Mouse (Mus musculus): ENCODE measurements around the gene Gm7075. TPM values are rescaled to one million over a fixed set of nuclear protein-coding genes. Genes with fewer than 3 reads are reported as not detected.
"Not testable (repeated sequence)": the region's sequence is repeated elsewhere in the genome, so short reads cannot be mapped to it uniquely, and the experiment has no call there.

Gene Gm7075
- total RNA-seq, 1 experiment = 1.7 TPM

DNA sequence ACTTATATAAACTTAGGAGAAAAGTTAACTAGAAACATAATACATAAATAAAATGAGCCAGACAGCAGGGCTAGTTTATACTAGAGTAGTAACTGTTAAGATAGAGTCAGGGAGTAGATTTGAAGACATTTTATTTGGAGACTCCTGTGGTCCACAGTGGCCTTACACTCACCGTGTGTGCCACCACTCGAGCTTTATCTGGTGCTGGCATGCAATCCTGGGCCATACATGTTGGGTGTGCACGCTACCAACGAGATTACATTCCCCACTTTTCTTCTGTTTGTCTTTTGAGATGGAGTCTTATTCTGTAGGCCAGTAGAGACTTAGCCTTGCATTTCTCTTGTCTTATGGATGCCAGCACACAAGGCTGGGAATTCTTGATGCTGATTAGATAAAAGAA is 32.3 kb upstream of the Gm7075 start:
- Histone ChIP-seq H3K9me3 (ENCODE audit: control insufficient read depth, insufficient read depth, low read depth, low read length) (no peaks in the 10 kb centered on the region), H3K4me1 (ENCODE audit: control insufficient read depth in 2 of 2, insufficient read depth in 2 of 2, low read length in 2 of 2, poor library complexity in 1 of 2) (no peaks in the 10 kb centered on the region), H3K36me3 (ENCODE audit: control insufficient read depth, insufficient read depth, low read length, poor library complexity, severe bottlenecking) (no peaks in the 10 kb centered on the region), H3K27ac (ENCODE audit: insufficient read depth, low read depth, low read length, poor library complexity, severe bottlenecking) (no peak overlapping the region), H3K4me3 (ENCODE audit: insufficient read depth in 1 of 2, low read depth in 1 of 2, low read length in 2 of 2, poor library complexity in 1 of 2, severe bottlenecking in 1 of 2) (no peak overlapping the region), H3K9ac (ENCODE audit: insufficient read depth, low read depth, low read length, poor library complexity, severe bottlenecking) (no peak overlapping the region)
- DNase-seq (ENCODE audit: low read depth, low spot score) = no peak
- TF ChIP-seq ZC3H11A (IDR thresholded peaks at IDR 0.05; ENCODE audit: borderline replicate concordance, low read depth, low read length) (no peak), HCFC1 (IDR thresholded peaks at IDR 0.05; ENCODE audit: borderline replicate concordance, insufficient read depth, low read length) (no peak), CHD2 (IDR thresholded peaks at IDR 0.05; ENCODE audit: low read depth, low read length) (no peak), ZNF384 (IDR thresholded peaks at IDR 0.05; ENCODE audit: low read depth, low read length) (no peak), MAFK (IDR thresholded peaks at IDR 0.05; ENCODE audit: insufficient read depth, low read depth, low read length) (no peak)
- in situ Hi-C loops (cut with MboI; ENCODE audit: low sequenced_read_pairs in 2 of 2, unreplicated experiment in 2 of 2) = no loop called here

DNA sequence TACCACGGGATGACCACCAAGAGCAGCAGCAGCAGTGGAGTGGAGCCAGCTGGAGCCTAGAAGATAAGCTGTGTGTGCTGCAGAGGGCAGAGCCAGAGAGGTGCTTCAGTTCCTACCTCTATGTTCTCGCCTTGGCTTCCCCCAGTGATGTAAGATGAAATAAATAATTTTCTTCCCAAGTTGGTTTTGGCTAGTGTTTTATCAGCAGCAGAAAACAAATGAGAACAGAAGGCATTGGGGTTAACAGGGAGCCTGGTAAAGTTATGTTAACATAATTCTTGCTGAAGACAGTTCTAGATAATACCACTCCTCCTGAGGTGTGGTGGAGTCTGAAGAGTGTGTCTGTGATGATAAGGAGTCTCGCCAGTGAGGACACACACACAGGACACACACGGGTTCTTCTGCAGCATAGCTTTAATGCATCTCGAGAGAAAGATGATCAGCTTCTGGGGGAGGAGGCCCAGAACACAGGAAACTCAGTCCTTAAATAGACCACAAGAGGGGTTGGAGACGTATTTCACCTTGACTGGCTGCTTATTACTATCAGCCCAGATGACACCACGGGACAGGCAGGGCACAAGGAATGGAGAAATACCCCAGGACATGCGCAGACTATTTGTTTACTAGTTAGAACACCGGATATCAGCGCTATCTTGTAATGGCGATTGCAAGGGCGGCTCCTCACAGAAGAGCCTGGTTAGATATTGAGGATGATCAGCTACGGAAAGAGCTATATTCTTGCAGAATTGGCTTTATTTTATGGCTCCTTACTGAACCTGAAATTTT is 23.2 kb upstream of the Gm7075 start:
- in situ Hi-C loops (cut with MboI; ENCODE audit: low sequenced_read_pairs in 2 of 2, unreplicated experiment in 2 of 2); H3K4me3 ChIP-seq (ENCODE audit: insufficient read depth in 1 of 2, low read depth in 1 of 2, low read length in 2 of 2, poor library complexity in 1 of 2, severe bottlenecking in 1 of 2); H3K36me3 ChIP-seq (ENCODE audit: control insufficient read depth, insufficient read depth, low read length, poor library complexity, severe bottlenecking); H3K9ac ChIP-seq (ENCODE audit: insufficient read depth, low read depth, low read length, poor library complexity, severe bottlenecking); H3K27ac ChIP-seq (ENCODE audit: insufficient read depth, low read depth, low read length, poor library complexity, severe bottlenecking); H3K9me3 ChIP-seq (ENCODE audit: control insufficient read depth, insufficient read depth, low read depth, low read length); H3K4me1 ChIP-seq (ENCODE audit: control insufficient read depth in 2 of 2, insufficient read depth in 2 of 2, low read length in 2 of 2, poor library complexity in 1 of 2); DNase-seq (ENCODE audit: low read depth, low spot score): not testable (repeated sequence)

DNA sequence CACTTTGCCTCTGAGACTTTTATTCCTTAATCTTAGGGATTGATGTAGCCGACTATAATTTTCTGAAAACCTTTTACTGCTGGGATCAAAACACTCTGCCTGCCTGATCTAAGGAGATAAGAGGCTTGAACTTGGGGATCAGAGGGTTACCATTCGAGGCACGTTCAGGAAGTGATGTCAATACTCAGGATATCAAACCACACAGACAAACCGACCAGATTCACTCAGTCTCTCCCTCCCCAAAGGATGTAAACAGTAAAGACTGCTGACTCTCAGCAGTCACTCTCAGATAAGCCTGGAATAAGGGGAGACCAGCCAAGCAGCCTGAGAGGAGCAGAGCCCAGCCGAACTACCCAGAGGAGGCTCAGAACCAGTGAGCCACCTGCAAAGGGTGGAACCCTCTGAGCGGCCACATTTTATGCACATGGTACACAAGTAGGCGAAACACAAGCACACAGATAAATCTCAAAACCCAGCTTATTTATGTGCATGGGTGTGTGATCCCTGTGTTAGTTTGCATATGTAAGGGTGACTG is 18.2 kb upstream of the Gm7075 start:
- no peak overlapping the region for H3K27ac ChIP-seq (ENCODE audit: insufficient read depth, low read depth, low read length, poor library complexity, severe bottlenecking)
- no peak for DNase-seq (ENCODE audit: low read depth, low spot score)
- in situ Hi-C loops (cut with MboI; ENCODE audit: low sequenced_read_pairs in 2 of 2, unreplicated experiment in 2 of 2) = no loop called here
- no peaks in the 10 kb centered on the region for H3K36me3 ChIP-seq (ENCODE audit: control insufficient read depth, insufficient read depth, low read length, poor library complexity, severe bottlenecking)
- TF ChIP-seq CHD2 (IDR thresholded peaks at IDR 0.05; ENCODE audit: low read depth, low read length) (no peak), ZNF384 (IDR thresholded peaks at IDR 0.05; ENCODE audit: low read depth, low read length) (no peak), ZC3H11A (IDR thresholded peaks at IDR 0.05; ENCODE audit: borderline replicate concordance, low read depth, low read length) (no peak), HCFC1 (IDR thresholded peaks at IDR 0.05; ENCODE audit: borderline replicate concordance, insufficient read depth, low read length) (no peak), MAFK (IDR thresholded peaks at IDR 0.05; ENCODE audit: insufficient read depth, low read depth, low read length) (no peak)
- H3K4me3 ChIP-seq (ENCODE audit: insufficient read depth in 1 of 2, low read depth in 1 of 2, low read length in 2 of 2, poor library complexity in 1 of 2, severe bottlenecking in 1 of 2) = no peak overlapping the region
- no peak overlapping the region for H3K9ac ChIP-seq (ENCODE audit: insufficient read depth, low read depth, low read length, poor library complexity, severe bottlenecking)
- H3K4me1 ChIP-seq (ENCODE audit: control insufficient read depth in 2 of 2, insufficient read depth in 2 of 2, low read length in 2 of 2, poor library complexity in 1 of 2) = 0 out of 4 replicates have a peak, but pooled peaks cover 0 to 2% of the 10 kb centered on the region in 2 experiments
- no peaks in the 10 kb centered on the region for H3K9me3 ChIP-seq (ENCODE audit: control insufficient read depth, insufficient read depth, low read depth, low read length)

DNA sequence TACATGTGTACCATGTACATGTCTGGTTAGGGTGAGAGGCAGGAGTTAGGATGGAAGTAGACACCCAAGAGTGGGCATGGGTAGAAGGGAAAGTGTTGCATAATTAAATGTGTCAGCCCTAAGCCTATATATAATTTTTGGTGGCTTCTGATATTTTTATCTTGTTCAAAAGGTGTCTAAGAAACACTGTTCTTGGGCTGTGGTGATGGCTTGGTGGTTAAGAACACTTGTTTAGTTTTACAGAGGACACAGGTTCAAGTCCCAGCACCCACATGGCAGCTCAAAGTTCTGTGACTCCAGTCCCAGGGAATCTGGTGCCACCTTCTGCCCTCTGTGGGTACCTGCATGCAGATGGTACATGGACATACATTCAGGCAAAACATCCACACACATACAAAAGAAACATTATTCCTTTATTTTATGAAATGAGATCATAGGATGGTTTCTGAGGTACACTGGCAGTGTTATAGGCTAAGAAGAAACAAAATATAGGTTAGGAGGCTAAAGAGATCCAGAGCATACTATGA is 17.2 kb upstream of the Gm7075 start:
- no peaks in the 10 kb centered on the region for H3K9me3 ChIP-seq (ENCODE audit: control insufficient read depth, insufficient read depth, low read depth, low read length)
- in situ Hi-C loops (cut with MboI; ENCODE audit: low sequenced_read_pairs in 2 of 2, unreplicated experiment in 2 of 2) = no loop called here
- H3K27ac ChIP-seq (ENCODE audit: insufficient read depth, low read depth, low read length, poor library complexity, severe bottlenecking) = no peak overlapping the region
- H3K4me1 ChIP-seq (ENCODE audit: control insufficient read depth in 2 of 2, insufficient read depth in 2 of 2, low read length in 2 of 2, poor library complexity in 1 of 2) = 0 out of 4 replicates have a peak, but pooled peaks cover 0 to 2% of the 10 kb centered on the region in 2 experiments
- H3K4me3 ChIP-seq (ENCODE audit: insufficient read depth in 1 of 2, low read depth in 1 of 2, low read length in 2 of 2, poor library complexity in 1 of 2, severe bottlenecking in 1 of 2) = no peak overlapping the region
- H3K36me3 ChIP-seq (ENCODE audit: control insufficient read depth, insufficient read depth, low read length, poor library complexity, severe bottlenecking) = no peaks in the 10 kb centered on the region
- DNase-seq (ENCODE audit: low read depth, low spot score) = no peak
- H3K9ac ChIP-seq (ENCODE audit: insufficient read depth, low read depth, low read length, poor library complexity, severe bottlenecking) = no peak overlapping the region
- TF ChIP-seq ZC3H11A (IDR thresholded peaks at IDR 0.05; ENCODE audit: borderline replicate concordance, low read depth, low read length) (no peak), MAFK (IDR thresholded peaks at IDR 0.05; ENCODE audit: insufficient read depth, low read depth, low read length) (no peak), ZNF384 (IDR thresholded peaks at IDR 0.05; ENCODE audit: low read depth, low read length) (no peak), HCFC1 (IDR thresholded peaks at IDR 0.05; ENCODE audit: borderline replicate concordance, insufficient read depth, low read length) (no peak)
